Mouse (Mus musculus) embryonic facial prominence, embryonic 12.5 days (tissue): Measurements from ENCODE around the gene 9130230L23Rik. TPM values are rescaled to one million over a fixed set of nuclear protein-coding genes. Genes with fewer than 3 reads are reported as not detected.

Experiments
- ATAC-seq: fragments of 200-750 bp; cut with Nextera tagmentation; 2 replicates; pipeline ENCODE4 v1.8.0; 2017; ENCODE audit not compliant: insufficient number of reproducible peaks, insufficient read depth, low FRiP score, low TSS enrichment
- H3K27ac ChIP-seq: fragments of 300-500 bp; sonication (generic); 2 replicates; pipeline ENCODE4 v1.5.1; 2016; ENCODE audit warnings: mild to moderate bottlenecking
- H3K27me3 ChIP-seq: fragments of 300-500 bp; sonication (generic); 2 replicates; pipeline ENCODE4 v1.6.1; 2016; ENCODE audit warnings: mild to moderate bottlenecking, moderate library complexity
- H3K36me3 ChIP-seq: fragments of 300-500 bp; sonication (generic); 2 replicates; pipeline ENCODE4 v1.6.1; 2016; ENCODE audit warnings: mild to moderate bottlenecking
- H3K4me1 ChIP-seq: fragments of 300-500 bp; sonication (generic); 2 replicates; pipeline ENCODE4 v1.6.1; 2016
- H3K4me2 ChIP-seq: fragments of 300-500 bp; sonication (generic); replicated peaks from 2 replicates; pipeline ENCODE4 v1.6.1; 2016; ENCODE audit warnings: mild to moderate bottlenecking, moderate library complexity
- H3K4me3 ChIP-seq: fragments of 300-500 bp; sonication (generic); 2 replicates; pipeline ENCODE4 v1.5.1; 2016; ENCODE audit warnings: mild to moderate bottlenecking
- H3K9ac ChIP-seq: fragments of 300-500 bp; sonication (generic); 2 replicates; pipeline ENCODE4 v1.6.1; 2016; ENCODE audit warnings: mild to moderate bottlenecking, moderate library complexity
- H3K9me3 ChIP-seq: fragments of 300-500 bp; sonication (generic); 2 replicates; pipeline ENCODE4 v1.6.1; 2016; ENCODE audit warnings: mild to moderate bottlenecking, moderate library complexity
- whole genome bisulfite sequencing: fragments of 180-500 bp; shearing (Covaris S2); methylation state at CpG from one replicate; pipeline ENCODE4 v1.1.7; 2016; 5-methylcytosine and 5-hydroxymethylcytosine counted together
- polyA plus RNA-seq: library from polyadenylated mRNA; unstranded; fragments of >200 nt; fragmentation: Nextera tagmentation; extraction: Ambion mirVana; gene quantifications from 2 replicates; pipeline ENCODE4 v1.2.1, GENCODE M21; 2016

Gene 9130230L23Rik
- polyA plus RNA-seq, 1 experiment from 2014 or later: not detected

DNA sequence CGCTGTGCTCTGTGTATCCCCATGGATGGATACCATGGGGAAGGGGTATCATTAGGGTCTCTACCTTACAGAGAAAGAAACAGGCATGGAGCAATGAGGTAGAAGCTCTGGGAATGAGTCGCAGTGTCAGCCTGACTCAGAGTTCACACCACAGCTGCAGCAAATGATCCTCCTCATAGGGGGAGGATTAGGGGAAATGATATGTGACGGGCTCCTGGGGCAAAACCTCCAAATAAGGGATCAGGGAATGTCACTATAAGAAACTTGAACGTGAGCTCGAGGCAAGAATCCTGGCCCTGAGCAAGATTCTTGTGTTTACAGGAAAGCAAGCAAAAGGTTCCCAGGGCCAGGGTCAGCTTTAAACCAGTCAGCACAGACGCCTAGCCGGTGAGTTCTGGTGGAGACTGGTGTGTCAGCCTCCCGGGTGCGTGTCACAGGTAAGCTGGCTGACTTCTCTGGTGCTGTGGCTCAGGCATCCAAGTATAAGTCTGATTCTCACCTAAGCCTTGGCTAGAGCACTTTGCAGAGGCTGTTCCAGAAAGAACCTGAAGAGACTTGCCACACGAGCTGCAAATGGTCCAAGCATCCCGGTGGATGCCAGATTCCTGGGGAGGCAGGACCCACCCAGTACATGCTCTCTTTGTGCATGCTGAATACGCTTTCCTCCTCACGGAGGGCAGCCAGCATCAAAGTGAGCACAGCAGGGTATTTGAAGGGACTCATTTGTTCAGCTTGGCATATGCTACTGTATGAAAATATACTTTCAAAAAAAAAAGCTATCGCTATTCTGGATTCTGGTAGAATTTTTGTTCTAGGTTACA is 30.5 kb upstream of the 9130230L23Rik start:
- 50% methylated on average over 14 of the region's 14 CpGs for WGBS
- ATAC-seq: no peak
- H3K9me3 ChIP-seq: no peaks in the 10 kb centered on the region
- H3K27ac ChIP-seq: no peak overlapping the region
- H3K4me3 ChIP-seq: no peak overlapping the region
- H3K4me2 ChIP-seq: no peak overlapping the region
- no peak overlapping the region for H3K9ac ChIP-seq
- no peaks in the 10 kb centered on the region for H3K27me3 ChIP-seq
- H3K36me3 ChIP-seq: no peaks in the 10 kb centered on the region
- peaks cover 9% of the 10 kb centered on the region; the same call in 1 of the 2 replicates for H3K4me1 ChIP-seq

DNA sequence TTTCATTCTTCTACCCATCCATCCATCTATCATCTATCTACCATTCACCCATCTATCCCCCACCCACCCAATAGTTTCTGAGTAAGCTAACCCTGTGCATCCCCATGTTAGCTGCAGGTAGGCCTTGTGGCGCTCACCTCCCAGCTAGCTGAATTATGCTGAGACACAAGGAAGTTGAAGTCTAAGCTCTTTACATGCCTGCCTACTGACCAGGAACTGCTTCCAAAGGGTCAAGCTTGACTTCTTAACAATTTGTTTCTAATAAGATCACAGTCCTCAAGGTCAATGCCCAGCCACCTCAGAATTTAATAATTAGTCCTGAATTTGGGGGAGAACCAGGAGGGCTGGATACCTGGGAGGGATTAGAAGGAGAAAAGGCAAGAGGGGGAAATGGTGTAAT is 28.7 kb upstream of the 9130230L23Rik start:
- H3K4me1 ChIP-seq: peaks cover 9% of the 10 kb centered on the region; the same call in 1 of the 2 replicates
- H3K36me3 ChIP-seq: no peaks in the 10 kb centered on the region
- no peaks in the 10 kb centered on the region for H3K9me3 ChIP-seq
- no peak overlapping the region for H3K27ac ChIP-seq
- no peak overlapping the region for H3K4me3 ChIP-seq
- 97% methylated on average over 1 of the region's 1 CpGs for WGBS
- ATAC-seq: no peak
- no peak overlapping the region for H3K4me2 ChIP-seq
- H3K9ac ChIP-seq: no peak overlapping the region
- no peaks in the 10 kb centered on the region for H3K27me3 ChIP-seq

DNA sequence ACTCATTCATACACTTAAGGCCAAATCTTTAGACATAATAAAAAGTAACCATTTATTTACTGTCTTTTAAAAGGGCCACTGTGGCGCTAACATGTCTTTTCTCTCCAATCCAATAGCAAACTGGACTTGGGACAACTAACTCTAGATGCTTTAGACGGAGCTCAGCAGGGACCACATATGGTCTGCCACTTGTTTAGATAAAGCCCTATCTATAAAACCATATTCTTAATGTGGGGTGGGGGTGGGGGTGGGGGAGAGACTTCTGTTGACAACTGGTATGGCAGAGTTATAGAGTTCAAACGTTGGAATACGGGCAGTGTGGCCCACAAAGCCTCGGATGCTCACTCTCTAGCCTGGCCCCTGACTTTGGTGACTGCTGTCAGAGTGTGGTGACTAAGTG is 27.6 kb upstream of the 9130230L23Rik start:
- peaks cover 9% of the 10 kb centered on the region; the same call in 1 of the 2 replicates for H3K4me1 ChIP-seq
- no peak for ATAC-seq
- peaks cover 5% of the 10 kb centered on the region; the same call in 1 of the 2 replicates for H3K9me3 ChIP-seq
- no peak overlapping the region for H3K27ac ChIP-seq
- H3K27me3 ChIP-seq: no peaks in the 10 kb centered on the region
- WGBS: 80% methylated on average over 5 of the region's 5 CpGs
- no peak overlapping the region for H3K4me2 ChIP-seq
- peaks cover 4% of the 10 kb centered on the region for H3K36me3 ChIP-seq
- H3K4me3 ChIP-seq: no peak overlapping the region
- H3K9ac ChIP-seq: no peak overlapping the region

DNA sequence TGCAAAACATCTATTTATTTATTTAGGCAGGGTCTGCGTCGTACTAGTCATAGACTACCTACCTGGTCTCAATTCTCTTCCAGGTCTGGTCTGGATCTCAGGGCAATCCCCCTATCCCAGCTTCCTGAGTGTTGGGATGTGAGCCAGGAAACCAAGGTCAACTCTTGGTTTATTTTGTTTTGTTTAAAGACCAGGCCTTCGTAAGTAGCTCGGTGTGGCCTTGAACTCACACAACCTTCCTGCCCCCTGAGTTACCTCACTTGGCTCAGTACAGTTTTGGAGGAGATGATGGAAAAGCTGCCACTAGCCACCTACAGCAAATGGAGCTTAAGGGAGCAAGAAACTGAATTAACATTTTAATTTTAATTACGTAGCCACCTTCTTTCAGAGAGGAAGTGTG is 24.1 kb upstream of the 9130230L23Rik start:
- peaks cover 8% of the 10 kb centered on the region for H3K36me3 ChIP-seq
- H3K27me3 ChIP-seq: no peaks in the 10 kb centered on the region
- WGBS: 83% methylated on average over 5 of the region's 5 CpGs
- H3K4me3 ChIP-seq: no peak overlapping the region
- no peak overlapping the region for H3K4me2 ChIP-seq
- no peak overlapping the region for H3K27ac ChIP-seq
- no peaks in the 10 kb centered on the region for H3K4me1 ChIP-seq
- H3K9ac ChIP-seq: no peak overlapping the region
- H3K9me3 ChIP-seq: peaks cover 14% of the 10 kb centered on the region
- no peak for ATAC-seq

DNA sequence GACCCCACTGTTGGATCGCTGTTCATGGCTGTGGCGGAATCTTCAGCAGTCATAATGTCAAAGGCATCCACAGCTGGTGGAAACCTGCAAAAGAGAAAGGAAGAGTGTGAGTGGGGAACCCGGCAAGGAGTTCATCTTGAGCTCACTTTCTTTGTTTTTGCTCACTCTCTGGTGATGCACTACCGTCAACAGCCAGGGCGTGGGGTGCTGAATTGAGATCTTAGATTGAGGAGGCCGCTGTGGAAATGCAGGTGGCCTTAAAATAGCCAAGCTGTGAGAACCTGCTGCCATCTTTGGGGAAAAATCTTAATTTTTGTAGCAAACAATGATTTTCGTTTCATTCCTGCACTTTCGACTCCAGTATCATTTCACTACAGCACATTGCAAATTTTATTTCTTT is 23.1 kb upstream of the 9130230L23Rik start:
- ATAC-seq: no peak
- Histone ChIP-seq H3K9me3 (peaks cover 14% of the 10 kb centered on the region), H3K36me3 (peaks cover 8% of the 10 kb centered on the region), H3K4me3 (no peak overlapping the region), H3K9ac (no peak overlapping the region), H3K27me3 (no peaks in the 10 kb centered on the region), H3K4me2 (no peak overlapping the region), H3K4me1 (no peaks in the 10 kb centered on the region), H3K27ac (no peak overlapping the region)
- 95% methylated on average over 8 of the region's 8 CpGs for WGBS

DNA sequence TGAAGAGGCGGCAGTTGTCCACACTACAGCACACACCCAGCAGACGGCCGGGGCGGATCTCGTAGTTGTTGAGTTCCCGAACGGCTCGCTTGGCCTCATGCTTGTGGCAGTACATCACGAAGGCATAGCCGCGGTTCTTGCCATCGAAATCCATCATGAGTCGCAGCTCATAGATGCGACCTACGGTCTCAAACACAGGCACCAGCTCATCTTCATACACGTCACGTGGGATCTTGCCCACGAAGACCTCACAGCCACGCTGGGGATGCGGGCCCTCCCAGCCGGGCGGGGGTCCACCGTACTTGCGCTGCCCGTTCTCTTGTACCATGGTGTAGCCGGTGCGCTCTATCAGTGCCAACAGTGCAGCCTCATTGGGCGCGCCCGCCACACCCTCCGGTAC is 22.7 kb upstream of the 9130230L23Rik start:
- Histone ChIP-seq H3K27me3 (no peaks in the 10 kb centered on the region), H3K9ac (no peak overlapping the region), H3K4me1 (no peaks in the 10 kb centered on the region), H3K27ac (no peak overlapping the region), H3K36me3 (peaks cover 8% of the 10 kb centered on the region), H3K9me3 (peaks cover 14% of the 10 kb centered on the region), H3K4me3 (no peak overlapping the region), H3K4me2 (no peak overlapping the region)
- 97% methylated on average over 31 of the region's 31 CpGs for WGBS
- no peak for ATAC-seq

DNA sequence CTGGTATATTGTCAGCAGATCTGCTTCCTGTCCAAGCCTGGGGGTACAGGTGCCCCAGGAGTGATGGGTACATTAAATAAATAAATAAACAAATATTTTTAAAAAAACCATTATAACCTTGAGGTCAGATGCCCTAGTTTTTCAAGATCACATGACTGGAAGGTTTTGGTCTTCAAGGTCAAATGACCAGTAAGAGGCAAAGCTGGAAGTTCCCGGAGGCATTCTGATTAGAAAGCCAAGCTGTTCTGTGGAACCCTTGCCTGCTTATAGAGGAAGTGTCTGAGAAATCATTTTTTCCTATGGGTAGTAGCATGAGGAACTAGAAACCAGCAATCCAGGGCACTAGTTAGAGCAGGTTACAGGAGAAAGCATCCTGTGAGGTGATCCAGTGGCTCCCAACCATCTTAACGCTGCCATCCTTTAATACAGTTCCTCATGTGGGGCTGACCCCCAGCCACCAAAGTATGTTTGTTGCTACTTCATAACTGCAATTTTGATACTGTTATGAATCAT is 11.4 kb upstream of the 9130230L23Rik start:
- Histone ChIP-seq H3K9ac (no peak overlapping the region), H3K9me3 (no peaks in the 10 kb centered on the region), H3K27me3 (no peaks in the 10 kb centered on the region), H3K27ac (no peak overlapping the region), H3K36me3 (no peaks in the 10 kb centered on the region), H3K4me3 (no peak overlapping the region), H3K4me1 (no peaks in the 10 kb centered on the region), H3K4me2 (no peak overlapping the region)
- no peak for ATAC-seq
- WGBS: 95% methylated on average over 2 of the region's 2 CpGs

DNA sequence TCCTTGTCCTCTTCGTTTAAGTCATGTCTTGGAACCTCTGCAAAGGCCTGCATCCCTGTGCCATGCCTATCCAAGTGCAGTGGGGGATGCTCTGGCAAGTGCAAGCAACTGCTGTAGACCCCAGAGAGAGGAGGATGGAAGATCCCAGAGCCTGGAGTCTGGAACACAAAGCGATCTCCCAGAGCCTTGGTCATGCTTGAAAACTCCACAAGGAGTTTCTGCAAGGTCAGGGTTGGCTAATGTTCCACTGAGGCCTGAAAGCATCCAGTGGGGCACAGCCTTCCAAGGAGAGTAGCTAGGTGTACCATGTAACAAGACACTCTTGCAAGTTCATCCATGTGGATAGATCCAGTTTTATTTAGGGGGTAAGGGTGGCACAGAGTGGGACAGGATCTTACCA is 10.4 kb upstream of the 9130230L23Rik start:
- 93% methylated on average over 2 of the region's 2 CpGs for WGBS
- H3K9ac ChIP-seq: no peak overlapping the region
- H3K27ac ChIP-seq: no peak overlapping the region
- H3K27me3 ChIP-seq: no peaks in the 10 kb centered on the region
- no peaks in the 10 kb centered on the region for H3K4me1 ChIP-seq
- H3K9me3 ChIP-seq: no peaks in the 10 kb centered on the region
- no peaks in the 10 kb centered on the region for H3K36me3 ChIP-seq
- no peak overlapping the region for H3K4me3 ChIP-seq
- H3K4me2 ChIP-seq: no peak overlapping the region
- ATAC-seq: no peak

DNA sequence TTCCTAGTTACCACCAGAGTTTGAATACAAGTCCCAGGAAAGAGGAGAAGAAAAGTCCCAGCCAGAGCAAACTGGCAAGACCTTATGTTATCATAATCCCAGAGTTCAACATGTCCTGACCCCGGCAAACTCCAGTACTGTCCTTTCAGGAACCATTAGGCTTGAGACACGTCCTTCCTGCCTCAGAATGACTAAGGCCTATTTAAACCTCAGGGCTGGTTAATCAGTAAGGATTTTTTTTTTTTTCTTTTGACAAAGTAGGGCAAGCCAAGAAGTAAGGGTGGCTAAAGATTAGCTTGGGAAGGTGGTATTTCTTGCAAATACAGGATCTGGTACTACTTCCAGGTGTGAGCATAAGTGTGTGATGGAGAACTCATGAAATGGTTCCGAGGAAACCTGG is 9.9 kb upstream of the 9130230L23Rik start:
- WGBS: 75% methylated on average over 3 of the region's 3 CpGs
- Histone ChIP-seq H3K9me3 (no peaks in the 10 kb centered on the region), H3K4me1 (no peaks in the 10 kb centered on the region), H3K9ac (no peak overlapping the region), H3K27me3 (no peaks in the 10 kb centered on the region), H3K27ac (no peak overlapping the region), H3K4me2 (no peak overlapping the region), H3K4me3 (no peak overlapping the region), H3K36me3 (no peaks in the 10 kb centered on the region)
- ATAC-seq: no peak

DNA sequence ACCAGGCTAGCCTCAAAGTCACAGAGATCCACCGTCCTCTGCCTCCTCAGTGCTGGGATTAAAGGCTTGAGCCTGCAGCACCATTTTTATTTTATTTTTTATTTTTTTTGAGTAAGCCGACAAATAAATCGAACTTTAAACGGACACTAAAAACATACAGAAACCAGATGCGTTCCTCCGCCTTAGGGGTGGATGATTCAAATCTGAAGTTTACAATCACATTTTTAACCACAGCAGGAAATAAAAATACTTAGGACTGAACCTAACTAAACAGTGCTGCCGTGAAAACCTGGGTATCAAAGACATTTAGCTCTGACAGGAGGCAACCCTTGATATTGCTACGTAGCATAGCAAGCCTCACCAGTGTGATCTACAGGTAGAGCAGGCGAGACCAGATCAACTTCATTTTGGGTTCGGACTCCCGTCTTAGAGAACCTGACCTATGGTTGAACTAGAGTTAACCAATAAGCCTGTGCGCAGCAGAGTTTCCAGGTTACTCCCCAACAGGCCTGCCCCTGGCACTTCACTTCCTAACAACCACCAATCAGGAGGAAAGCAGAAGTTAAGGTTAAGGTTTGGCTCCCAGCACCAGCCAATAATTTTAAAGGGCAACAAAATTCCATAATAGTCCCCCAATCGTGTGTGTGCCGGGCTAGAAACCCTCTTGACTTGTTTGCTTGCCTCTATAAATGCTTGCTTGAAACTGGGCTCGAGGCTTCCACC is 4.3 kb upstream of the 9130230L23Rik start:
- no peak for ATAC-seq
- 82% methylated on average over 15 of the region's 15 CpGs for WGBS
- H3K4me3 ChIP-seq: no peak overlapping the region

DNA sequence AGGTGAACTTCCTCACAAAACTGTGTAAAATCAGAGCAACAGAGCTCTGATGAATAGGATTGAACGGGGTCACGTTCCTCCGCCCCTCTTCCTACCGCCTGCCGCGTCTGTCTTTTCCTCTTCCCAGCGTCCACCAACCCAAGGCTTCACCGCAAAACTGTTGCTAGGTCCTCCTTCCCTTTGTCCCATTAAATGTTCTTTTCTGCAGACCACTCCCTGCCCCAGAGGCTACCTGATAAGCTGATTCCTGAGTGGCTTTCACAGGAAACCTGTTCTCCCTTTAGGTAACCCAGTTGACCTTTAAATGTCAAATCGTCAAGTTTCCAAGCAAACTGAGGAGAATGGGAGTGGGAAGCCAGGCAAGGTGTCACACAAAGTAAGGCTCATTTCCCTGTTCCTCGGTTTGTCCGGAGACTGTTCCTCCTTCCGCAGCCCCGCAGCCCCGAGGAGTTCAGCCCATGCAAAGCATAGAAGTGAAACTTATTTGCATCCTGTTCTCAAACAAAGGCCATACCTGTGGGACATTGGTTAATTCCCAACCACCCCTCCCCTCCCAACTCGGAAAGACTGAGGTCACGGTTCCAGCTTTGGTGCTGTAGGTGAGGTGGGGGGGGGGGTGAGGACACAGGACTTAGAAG is 1.1 kb upstream of the 9130230L23Rik start:
- no peaks in the 10 kb centered on the region for H3K36me3 ChIP-seq
- no peaks in the 10 kb centered on the region for H3K27me3 ChIP-seq
- 0 out of 2 replicates have a peak, but pooled peaks cover 3% of the 10 kb centered on the region for H3K4me1 ChIP-seq
- no peak for ATAC-seq
- no peak overlapping the region for H3K4me3 ChIP-seq
- WGBS: 44% methylated on average over 16 of the region's 16 CpGs
- H3K4me2 ChIP-seq: no peak overlapping the region
- no peak overlapping the region for H3K9ac ChIP-seq
- H3K9me3 ChIP-seq: no peaks in the 10 kb centered on the region
- no peak overlapping the region for H3K27ac ChIP-seq

More for the DNA sequence above, 4.3 kb upstream of the 9130230L23Rik start:
- no peak overlapping the region for H3K4me2 ChIP-seq
- H3K27me3 ChIP-seq: no peaks in the 10 kb centered on the region
- H3K9me3 ChIP-seq: no peaks in the 10 kb centered on the region
- no peaks in the 10 kb centered on the region for H3K36me3 ChIP-seq
- H3K9ac ChIP-seq: no peak overlapping the region
- no peaks in the 10 kb centered on the region for H3K4me1 ChIP-seq
- H3K27ac ChIP-seq: no peak overlapping the region
